Mouse (Mus musculus) 3T3-L1 (cell line): ENCODE measurements around the gene Polr1d.
A peak's percentile ranks its signal among the peaks of the same experiment; 100 is the strongest.

Experiments used
- DNase-seq: peaks from one replicate; pipeline ENCODE4 v3.0.0-alpha.2; 2015; ENCODE audit warnings: low read depth, low spot score

Polr1d gene

DNA sequence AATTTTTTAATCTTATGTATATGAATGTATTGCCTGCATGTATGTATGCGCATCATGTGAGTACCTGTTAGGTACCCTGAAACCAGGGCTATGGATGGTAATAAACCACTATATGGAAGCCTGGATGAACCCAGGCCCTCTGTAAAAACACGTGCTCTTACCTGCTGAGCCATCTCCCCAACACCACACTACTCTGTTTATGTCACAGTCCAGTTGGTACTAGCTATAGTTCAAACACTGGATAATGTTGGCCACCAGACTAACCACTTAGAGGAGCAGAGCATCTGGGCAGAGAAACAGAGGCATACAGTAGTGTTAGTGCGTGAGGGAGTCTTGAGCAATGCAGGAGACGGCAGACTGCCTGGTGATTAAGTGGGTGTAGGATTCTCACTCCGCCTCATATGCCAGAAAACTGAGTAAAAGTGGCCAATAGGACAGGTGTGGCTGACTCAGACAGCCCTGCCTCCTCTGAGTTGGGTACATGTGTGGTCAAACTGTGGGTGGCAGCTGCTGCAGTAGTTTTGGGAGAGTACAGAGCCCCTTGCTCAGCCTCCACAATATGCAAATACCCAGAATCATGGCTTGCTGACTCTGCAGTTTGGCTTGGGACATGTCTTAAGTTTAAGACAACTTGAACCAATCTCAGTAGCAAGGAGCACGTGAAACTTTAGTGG, 21.1 kb upstream of the Polr1d start:
- peak; percentile 70 for DNase-seq

DNA sequence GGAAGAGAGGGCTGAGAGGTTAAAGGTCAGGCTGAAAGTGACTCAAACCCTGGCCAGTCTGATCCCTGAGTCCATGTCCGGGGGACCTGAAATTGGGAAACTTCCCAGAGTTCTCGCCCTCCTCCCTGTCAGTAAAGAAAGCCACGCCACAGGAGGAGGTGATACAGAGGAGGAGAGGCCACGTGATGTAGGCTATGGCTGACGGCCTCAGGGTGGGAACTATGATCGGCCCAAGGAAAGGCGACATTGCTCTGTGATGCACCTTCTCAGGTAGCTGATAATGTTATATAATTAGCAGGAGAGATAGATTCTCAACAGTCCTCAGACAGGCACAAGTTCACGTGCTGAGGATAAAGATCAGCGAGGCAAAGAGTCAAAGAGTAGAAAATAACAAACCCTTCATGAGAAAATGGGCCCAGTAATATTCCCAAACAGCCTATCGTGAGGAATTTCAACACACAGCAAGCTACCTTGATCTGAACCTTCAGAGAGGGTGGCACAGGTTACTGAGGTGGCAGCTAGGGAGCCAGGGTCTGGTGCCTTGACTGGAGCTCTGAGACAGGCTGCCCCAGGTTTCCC, 20.0 kb upstream of the Polr1d start:
- DNase-seq = no peak

DNA sequence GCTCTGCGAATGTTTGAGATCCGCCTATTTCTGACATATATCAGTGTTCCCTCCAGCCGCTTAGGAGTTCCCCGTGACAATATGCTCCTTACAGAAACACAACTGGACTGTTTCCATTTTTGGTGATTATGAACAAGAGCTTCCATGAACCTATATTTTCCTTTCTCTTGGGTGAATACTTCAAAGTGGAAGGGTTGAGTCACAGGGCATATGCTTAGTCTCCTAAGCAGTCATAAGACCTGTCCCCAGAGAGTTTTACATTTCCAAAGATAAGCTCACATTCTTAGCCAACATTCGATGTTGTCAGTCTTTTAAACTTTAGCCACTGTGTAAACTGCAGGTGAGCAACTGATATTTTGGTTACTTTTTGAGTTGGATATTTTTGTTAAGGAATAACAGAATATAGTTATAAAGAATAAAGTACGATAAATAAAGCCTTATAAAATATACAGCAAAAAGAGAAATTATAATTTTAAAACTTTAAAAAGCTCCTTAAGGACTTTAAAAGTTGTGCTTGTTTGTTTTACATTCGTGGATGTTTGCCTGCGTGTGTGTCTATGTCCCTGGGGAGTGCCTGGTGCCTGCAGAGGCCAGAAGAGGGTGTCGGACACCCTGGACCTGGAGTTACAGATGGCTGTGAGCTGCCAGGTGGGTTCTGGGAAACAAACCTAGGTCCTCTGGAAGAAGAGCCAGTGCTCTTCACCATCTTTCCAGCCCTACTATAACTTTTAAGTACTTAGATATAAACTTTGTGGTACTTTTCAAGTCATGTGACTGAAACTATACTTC, 19.0 kb upstream of the Polr1d start:
- peak; percentile 87 for DNase-seq

DNA sequence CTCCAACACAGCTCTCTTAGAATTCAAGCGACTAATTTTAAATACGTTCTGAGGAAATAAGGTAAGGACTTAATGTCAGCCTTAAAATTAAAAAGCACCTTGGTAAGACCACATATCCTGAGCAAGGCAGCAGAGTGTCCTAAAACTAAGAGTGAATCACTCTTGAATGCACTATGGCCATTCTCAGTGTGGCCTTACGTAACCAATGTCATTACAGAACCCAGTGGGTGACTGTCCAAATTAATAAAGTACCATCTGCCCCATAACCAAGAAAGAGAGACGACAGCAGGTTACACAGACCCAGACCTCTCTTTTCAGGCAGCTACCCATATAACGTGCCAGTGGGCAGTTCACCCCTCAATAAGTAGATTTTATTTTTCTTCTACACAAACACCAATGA, 18.2 kb upstream of the Polr1d start:
- no peak for DNase-seq

DNA sequence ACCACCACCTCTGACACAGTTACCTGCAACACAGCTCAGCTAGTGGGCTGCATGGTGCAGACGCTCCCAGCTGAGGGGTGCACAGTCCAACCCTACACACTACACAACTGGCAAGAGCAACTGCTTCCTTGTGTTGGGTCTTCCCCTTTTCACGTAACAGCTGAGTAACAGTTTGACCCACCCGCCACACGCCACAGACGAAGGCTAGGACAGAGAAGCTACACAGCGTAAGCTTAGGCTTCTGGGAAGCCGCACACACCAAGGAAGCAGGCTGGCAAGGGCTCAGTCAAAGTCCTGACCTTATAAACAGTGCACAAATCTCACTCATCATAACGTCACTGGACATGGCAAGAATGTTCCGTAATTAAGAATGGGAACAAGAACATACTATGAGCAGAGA, 17.5 kb upstream of the Polr1d start:
- DNase-seq = no peak

DNA sequence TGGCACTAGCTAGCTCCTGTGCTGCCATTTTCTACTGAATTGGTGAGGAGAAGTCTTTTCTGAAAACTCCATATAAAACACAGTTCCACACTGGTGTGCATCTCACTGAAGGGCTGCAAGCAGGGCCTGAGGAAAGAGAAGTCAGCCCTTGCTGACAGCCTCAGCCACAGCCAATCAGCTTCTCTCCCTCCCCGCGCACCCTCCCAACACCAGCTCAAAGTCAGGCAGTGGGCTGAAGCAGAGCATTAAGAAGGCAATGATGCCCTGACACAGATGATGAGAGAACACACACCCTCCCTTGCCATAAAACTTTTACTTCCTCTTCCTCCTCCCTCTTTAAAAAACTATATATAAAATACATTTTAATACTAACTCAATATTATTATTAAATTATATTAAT, 16.8 kb upstream of the Polr1d start:
- DNase-seq = no peak

DNA sequence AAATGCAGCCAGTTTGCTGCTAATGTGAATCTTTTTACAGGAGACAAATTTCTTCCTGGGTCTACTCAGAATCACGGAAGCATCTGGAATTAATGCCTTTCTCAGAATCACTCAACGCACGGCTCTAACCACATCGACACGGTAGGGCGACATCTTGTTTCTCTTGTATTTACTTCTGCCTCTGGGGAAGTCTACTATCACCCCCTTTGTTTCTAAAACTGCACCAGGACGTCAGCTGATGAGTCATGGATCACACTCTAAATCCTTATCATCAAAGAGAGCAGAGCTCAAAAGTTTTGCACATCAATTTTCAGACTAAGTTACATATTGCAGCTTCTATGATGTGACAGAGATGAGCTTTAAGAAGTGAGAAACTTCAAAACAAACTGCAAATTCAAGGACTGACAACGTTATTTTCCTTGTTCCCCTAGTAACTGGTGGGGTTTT, 13.6 kb upstream of the Polr1d start:
- DNase-seq = peak; percentile 71

DNA sequence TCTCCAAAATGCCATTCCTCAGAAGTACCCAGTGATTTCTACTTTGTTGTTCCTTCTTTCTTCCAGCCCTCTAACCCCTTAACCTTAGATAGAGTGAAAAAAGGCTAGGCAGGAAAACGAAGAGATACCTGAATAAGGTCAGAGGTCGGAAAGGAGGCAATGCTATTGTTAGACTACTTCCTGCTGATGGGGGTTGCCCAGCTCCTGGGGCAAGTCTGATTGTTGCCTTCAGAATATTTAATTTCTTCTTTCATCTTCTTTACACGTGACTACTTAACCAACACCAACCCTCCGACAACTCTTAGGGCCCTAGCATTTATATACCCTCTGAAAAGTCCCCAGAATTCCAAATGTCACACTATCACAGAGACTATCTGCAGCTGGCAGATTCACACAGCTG, 10.7 kb upstream of the Polr1d start:
- DNase-seq = no peak

DNA sequence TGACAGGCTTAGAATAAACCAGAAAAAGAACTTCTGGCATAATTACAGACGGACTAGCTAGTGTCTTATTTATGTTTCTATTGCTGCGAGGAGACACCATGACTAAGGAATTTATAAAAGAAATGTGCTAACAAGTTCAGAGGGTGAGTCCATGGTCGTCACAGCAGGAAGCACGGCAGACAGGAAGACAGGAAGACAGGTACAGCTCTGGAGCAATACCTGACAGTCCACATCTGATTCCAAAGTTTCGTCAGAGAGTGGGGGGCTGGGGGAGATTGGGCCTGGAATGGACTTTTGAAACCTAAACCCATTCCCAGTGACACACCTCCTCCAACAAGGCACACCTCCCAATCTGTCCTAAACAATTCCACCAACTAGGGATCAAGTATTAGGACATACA, 9.9 kb upstream of the Polr1d start:
- DNase-seq = no peak

DNA sequence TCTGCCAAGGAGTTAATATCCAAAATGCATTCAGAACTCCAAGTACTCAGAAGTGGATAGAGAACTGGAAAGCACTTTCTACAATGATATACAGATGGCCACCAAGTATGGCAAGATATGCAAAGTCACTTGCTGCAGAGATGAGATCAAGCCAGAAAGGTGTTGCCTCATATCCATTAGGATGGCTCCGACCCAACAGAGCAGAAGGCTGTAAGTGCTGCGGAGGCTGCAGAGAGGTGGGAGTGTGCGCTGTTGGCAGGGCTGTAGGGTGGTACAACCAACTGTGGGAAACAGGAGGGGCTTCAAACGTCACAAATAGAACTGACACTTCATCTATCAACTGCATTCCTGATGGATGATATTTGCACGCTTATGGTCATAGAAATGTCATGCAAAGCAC, 8.0 kb upstream of the Polr1d start:
- no peak for DNase-seq

DNA sequence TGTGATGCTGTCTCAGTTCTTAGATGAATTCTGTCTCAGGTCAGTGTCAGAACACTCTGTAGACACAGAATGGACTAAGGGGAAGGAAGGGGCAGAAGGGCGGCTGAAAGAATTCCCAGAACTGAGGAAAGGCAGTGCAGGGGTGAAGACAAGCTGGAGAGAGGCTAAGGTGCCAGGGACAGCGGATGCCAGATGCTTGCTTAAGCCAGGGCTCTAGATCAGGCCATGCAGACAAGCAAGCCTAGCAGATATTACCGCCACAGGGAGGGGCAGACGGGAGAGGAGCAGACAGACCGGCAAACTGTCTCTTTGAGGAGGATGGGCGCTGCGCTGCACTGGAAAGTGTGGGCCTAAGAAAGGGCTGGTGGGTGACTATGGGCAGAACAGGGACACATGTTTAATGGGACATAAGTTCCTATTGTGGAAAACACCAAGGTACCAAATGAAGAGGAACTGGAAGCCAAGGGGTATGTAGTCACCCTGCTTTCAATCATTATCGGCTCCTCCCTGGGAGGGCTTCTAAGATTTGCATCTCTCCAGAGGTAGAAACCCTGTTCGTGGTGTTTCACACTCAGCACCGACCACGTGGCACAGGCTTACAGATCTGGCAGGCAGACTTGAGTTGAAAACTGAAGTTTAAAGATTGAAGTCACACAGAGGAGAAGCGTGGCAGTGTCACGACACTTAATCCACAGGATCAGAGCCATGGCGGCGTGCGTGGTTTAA, 5.9 kb upstream of the Polr1d start:
- DNase-seq = no peak

DNA sequence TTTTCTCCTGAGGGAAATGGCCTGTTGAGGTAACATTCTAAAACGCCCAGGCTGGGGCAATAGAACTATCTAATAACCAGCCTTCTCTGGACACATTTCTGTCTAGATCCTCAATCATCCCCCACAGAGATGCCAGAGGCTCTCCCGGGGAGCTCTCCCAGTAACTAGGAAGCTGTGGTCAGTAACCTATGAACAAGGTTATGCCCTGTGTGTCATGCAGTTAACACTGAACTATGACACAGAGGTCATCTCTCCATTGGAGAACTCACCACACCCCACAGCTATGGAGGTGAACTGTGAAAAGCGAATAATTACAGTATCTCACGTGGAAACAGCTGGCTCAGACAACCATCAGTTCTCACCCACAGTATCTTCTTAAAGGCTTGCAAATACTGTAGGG, 5.0 kb upstream of the Polr1d start:
- no peak for DNase-seq

DNA sequence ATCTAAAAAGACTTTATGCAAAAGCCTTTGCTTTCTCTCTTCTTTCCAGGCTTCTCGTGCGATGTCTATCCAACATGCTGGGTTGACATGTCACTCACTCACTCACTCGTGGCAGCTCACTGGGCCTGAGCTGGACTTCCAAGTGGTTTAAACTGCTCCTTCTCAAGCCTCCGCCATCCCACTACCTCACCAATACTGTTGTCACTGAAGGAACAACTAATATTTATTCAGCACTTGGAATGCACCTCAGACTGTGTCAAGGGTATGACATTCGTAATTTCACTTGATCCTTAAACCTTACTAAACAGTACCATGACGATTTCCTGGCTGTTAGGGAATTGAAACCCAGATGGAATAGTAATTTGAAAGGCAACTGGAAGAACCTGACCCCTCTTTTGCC, 3.0 kb upstream of the Polr1d start:
- no peak for DNase-seq

DNA sequence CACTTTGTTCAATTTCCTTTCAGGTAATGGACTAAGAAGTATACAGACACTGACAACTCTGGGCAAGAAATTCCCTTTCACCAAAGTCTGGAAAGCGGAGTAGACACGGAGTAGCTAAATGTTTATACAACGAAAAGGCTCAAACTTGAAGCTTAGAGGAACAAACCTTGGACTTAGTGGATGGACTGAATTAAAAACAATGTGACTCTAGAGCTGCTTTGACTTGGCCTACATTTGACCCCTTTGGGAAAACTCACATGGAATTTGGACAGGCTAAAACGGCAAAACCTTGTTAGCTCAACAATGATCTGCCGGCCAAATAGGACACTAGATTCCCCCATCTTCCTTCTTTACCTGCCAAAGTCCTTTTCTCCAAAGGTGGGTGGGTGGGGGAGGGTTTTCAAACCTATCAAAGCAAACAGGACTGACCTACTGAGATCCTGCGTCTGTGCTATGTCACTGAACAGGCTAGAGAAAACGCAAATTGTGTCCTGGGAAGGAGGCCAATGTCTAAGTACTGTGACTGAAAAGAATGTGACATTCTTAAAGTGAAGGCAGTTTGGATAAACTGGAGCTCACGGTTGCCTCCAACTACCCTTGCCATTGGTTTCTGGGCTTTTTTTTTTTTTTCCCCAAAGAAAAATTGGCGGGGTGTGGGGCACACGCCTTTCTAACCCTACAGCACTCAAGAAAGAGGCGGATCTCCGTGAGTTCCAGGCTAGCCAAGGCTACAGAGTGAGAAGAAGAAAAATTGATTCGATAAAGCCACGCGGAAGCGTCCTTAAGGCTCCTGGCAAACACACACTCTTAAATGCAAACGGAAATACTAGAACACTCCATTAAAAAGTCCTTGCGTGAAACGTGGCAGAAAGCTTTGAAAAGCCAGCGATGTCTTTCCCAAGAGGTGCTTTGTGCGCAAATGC, 1.5 kb upstream of the Polr1d start:
- peak; percentile 52 for DNase-seq

DNA sequence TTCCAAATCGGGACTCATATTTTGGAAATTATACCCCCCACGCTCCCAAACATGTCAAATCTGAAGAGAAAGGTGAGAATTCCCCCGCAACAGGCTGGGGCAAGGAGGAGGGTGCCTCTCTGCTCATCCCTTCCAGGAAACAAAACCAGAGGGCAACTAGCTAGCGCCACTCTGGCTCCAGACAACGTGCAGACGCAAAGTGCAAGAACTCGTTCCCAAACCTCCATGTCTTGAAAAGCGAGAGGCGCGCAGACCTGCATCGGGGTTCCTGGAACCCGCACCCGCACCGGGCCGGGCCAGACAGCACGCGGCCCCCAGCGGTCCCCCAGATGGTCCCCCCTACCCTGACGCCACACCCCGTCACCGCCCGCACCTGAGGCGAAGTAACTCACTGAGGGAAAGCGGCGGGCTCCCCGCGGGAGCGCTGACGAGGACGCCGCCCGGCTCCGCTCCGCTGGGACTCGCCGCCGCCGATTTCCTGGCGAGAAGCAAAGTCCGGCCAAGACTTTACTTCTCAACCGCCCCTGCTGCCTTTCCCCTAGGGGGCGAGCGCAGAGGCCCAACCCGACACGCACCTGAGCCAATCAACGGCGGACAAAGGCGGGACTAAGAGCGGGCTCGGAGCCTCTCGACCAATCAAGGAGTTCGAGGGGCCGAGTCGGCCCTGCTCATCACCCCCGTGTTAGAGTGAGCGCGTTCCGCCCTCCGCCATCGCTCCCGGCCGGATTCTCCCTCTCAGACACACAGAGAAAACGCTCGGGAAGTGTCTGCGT, 638 bp upstream of the Polr1d start, which contains the start of gene Lnx2:
TSS of gene Lnx2 (minus strand) at position 561 of the 773 bp plus-strand sequence.
- DNase-seq = peak; percentile 99

DNA sequence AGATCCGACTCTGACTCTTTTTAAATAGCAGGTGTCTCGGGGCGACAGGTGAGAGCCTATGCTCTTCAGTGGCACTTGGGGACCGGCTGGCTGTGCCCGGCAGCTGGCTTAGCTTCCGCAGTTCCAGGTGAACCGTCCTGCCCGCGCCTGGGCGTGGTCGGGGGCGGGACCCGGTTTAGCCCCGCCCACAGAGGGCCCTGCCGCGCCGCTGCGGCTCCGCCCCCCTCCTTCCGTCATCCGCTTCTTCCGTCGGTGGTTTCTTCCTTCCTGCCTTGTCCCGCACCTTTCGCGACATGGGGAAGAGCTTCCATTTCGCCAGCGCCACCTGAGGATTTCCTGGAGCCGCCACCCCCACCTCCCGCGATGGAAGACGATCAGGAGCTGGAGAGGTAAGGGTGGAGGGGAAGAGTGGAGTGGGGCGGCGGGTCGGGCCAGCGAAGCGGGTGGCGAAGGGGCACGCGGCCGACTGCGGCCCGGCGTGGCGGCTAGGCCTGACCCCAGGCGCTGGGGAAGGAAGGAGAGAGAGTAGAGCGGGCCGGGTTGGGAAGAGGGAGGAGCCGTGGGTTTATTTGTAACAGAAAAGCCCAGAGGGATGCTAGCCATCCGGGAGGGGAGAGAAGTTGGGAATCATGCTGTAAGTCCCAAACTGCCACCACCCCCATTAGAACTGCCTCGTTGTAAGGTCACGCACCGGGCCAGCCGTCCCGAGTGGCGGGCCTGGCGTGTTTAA, 620 bp downstream of the Polr1d start:
- peak; percentile 87 for DNase-seq

DNA sequence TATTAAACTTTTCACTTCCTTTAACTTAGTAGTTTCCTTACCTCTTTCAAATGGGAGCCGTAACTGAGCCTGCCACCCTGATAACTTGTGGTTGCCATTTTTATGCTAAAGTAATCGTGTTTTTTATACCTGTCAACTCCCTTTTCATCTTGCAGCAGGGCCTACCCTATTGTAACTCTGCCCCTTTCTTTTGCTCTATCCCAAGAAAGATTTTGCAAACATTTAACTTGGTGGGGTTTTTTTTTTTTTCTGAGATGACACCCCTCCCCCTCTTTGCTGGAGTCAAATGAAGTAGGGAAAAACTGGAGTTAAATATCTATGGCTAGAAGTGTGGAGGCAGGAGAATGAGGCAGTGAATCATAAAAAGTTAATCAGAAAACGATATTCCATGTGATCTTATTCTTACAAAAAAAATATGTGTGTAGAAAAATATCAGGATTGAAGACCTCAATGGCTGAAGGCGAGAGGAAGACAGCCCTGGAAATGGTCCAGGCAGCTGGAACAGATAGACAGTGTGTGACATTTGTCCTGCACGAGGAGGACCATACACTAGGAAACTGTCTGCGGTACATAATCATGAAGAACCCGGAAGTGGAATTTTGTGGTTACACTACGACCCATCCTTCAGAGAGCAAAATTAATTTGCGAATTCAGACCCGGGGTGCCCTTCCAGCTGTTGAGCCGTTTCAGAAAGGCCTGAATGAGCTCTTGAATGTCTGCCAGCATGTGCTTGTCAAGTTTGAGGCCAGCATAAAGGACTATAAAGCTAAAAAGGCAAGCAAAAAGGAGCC, 1.5 kb downstream of the Polr1d start:
- no peak for DNase-seq

DNA sequence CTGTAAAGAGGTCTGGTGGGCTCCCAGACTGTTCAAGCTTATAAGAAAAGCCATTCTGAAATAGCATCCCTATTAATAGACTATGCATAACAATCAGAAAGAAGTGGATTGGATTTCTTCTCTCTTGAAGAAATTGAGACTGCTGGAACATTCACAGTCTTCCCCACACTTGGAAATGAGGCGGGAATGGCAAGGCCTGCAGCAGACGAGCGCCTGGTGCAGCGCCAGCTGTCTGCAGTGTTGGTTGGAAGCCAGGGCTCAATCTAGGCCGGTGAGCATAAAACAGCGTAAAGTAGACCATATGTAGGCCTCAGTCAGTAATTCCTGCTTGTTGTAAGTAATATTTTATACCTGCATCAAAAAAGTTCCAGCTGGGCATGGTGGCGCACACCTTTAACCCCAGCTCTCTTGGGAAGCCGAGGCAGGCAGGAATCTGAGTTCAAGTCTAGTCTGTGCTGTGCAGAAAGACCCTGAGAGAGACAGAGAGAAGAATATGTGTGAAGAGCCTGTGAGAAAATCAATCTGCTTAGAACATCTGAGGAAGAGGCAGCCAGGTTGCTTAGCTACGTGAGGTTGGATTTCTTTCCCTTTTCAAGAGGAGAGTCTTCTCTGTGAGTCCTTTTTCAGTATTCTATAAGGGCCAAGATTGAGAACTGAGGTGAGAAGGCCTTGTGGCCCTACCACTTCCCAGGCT, 8.5 kb downstream of the Polr1d start:
- no peak for DNase-seq
